Mouse (Mus musculus) embryonic facial prominence, embryonic 15.5 days (tissue): ENCODE measurements around the gene Cpa4. TPM values are rescaled to one million over a fixed set of nuclear protein-coding genes. Genes with fewer than 3 reads are reported as not detected.

Source experiments
- ATAC-seq: fragments of 200-750 bp; cut with Nextera tagmentation; 2 replicates; pipeline ENCODE4 v1.8.0; 2017; ENCODE audit warnings: low read depth, moderate TSS enrichment; ENCODE audit not compliant: insufficient number of reproducible peaks, low FRiP score, low TSS enrichment
- H3K27ac ChIP-seq: fragments of 300-500 bp; sonication (generic); replicated peaks from 2 replicates; pipeline ENCODE4 v1.5.1; 2015; ENCODE audit warnings: mild to moderate bottlenecking, inconsistent platforms
- H3K27me3 ChIP-seq: fragments of 300-500 bp; sonication (generic); 2 replicates; pipeline ENCODE4 v1.6.1; 2015; ENCODE audit warnings: inconsistent platforms
- H3K36me3 ChIP-seq: fragments of 300-500 bp; sonication (generic); 2 replicates; pipeline ENCODE4 v1.6.1; 2015; ENCODE audit warnings: mild to moderate bottlenecking, inconsistent platforms
- H3K4me1 ChIP-seq: fragments of 300-500 bp; sonication (generic); 2 replicates; pipeline ENCODE4 v1.6.1; 2015; ENCODE audit warnings: inconsistent platforms
- H3K4me2 ChIP-seq: fragments of 300-500 bp; sonication (generic); replicated peaks from 2 replicates; pipeline ENCODE4 v1.6.1; 2015; ENCODE audit warnings: mild to moderate bottlenecking, inconsistent platforms
- H3K4me3 ChIP-seq: fragments of 300-500 bp; sonication (generic); replicated peaks from 2 replicates; pipeline ENCODE4 v1.5.1; 2015; ENCODE audit warnings: mild to moderate bottlenecking, inconsistent platforms
- H3K9ac ChIP-seq: fragments of 300-500 bp; sonication (generic); 2 replicates; pipeline ENCODE4 v1.6.1; 2015; ENCODE audit warnings: inconsistent platforms
- H3K9me3 ChIP-seq: fragments of 300-500 bp; sonication (generic); replicated peaks from 2 replicates; pipeline ENCODE4 v1.6.1; 2016; ENCODE audit warnings: inconsistent platforms
- WGBS: fragments of 180-500 bp; shearing (Covaris S2); methylation state at CpG from one replicate; pipeline ENCODE4 v1.1.7; 2015; 5-methylcytosine and 5-hydroxymethylcytosine counted together
- polyA plus RNA-seq: library from polyadenylated mRNA; unstranded; fragments of >200 nt; fragmentation: Nextera tagmentation; extraction: Ambion mirVana; gene quantifications from 2 replicates; pipeline ENCODE4 v1.2.1, GENCODE M21; 2015

The Cpa4 gene
- polyA plus RNA-seq, 1 experiment from 2014 or later = 6.3 TPM

DNA sequence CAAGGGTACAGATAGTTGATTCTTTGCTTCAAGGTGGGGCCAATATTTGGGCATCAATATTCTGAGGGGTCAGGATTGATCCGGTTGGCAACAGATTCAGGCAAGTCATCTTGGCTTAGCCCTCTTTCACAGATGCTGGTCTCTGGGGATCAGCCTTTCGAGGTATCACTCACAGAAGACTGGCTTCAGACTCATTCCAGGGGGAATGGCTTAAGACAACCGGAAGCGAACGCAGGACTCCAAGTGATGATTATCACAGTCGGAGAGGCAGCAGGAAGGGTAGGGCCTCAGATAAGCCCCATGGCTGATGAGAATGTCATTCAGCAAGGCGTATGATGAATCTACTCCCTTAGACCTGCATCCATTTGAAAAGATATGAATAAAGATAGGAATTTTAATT is 26.2 kb downstream of the Cpa4 start:
- Histone ChIP-seq H3K27me3 (no peaks in the 10 kb centered on the region), H3K36me3 (no peaks in the 10 kb centered on the region), H3K4me3 (no peak overlapping the region), H3K4me2 (no peak overlapping the region), H3K9me3 (no peaks in the 10 kb centered on the region), H3K9ac (no peak overlapping the region), H3K4me1 (no peaks in the 10 kb centered on the region), H3K27ac (no peak overlapping the region)
- WGBS = 74% methylated on average over 7 of the region's 7 CpGs
- ATAC-seq = no peak

DNA sequence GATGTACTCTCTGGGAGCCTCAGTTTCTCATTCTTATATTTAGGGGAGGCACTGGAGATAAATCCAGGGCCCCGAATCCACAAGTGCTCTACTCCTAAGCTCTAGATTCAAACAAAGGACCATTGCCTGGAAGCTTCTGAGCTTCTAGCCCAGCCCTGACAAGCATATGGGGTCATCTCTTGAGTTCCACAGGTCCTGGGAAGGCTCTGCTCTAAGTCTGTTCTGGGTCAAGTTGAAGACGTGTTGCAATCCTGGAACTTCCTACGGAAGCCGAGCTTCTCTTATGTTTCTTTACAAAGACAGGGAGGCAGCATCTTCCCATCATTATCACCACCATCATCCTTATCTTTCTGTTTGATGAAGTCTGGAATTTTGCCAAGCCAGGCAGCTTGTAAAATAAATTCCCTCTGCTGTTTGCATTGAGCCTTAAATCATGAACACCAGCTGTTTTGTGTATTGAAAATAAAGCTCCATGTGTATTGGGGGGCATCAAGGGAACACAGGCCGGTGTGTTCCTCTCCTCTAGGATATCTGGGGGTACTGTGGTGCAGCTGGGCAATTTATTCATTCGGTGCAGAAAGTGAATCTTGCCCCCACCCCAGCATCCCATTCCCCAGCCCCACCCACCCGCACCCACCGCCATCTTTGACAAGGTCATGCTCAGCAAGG is 28.2 kb downstream of the Cpa4 start:
- Histone ChIP-seq H3K27me3 (no peaks in the 10 kb centered on the region), H3K4me1 (no peaks in the 10 kb centered on the region), H3K36me3 (no peaks in the 10 kb centered on the region), H3K9me3 (no peaks in the 10 kb centered on the region), H3K27ac (no peak overlapping the region), H3K9ac (no peak overlapping the region), H3K4me2 (no peak overlapping the region), H3K4me3 (no peak overlapping the region)
- ATAC-seq = no peak
- 80% methylated on average over 8 of the region's 8 CpGs for WGBS

DNA sequence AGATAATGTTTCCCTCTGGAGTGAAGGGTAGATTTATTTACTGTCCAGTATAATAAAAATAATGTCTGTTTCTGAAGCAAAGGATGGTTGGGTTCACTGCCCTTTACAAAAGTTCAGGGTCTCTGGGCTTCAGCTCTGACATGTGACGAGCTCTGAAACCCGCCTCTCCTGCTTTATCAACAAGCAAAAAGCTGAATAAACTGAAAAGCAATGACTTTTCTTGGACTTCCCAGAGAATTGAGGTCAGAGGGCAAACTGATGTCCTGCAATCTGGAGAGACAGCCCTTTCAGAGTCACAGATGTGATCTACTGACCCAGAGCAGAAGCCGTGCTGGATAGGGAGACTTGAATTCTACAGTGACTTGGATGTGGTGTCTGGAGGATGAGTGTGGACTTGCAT is 31.9 kb downstream of the Cpa4 start:
- Histone ChIP-seq H3K9ac (no peak overlapping the region), H3K9me3 (no peaks in the 10 kb centered on the region), H3K4me1 (no peaks in the 10 kb centered on the region), H3K4me3 (no peak overlapping the region), H3K4me2 (no peak overlapping the region), H3K36me3 (no peaks in the 10 kb centered on the region), H3K27me3 (no peaks in the 10 kb centered on the region), H3K27ac (no peak overlapping the region)
- no peak for ATAC-seq
- whole genome bisulfite sequencing = 68% methylated on average over 3 of the region's 3 CpGs

DNA sequence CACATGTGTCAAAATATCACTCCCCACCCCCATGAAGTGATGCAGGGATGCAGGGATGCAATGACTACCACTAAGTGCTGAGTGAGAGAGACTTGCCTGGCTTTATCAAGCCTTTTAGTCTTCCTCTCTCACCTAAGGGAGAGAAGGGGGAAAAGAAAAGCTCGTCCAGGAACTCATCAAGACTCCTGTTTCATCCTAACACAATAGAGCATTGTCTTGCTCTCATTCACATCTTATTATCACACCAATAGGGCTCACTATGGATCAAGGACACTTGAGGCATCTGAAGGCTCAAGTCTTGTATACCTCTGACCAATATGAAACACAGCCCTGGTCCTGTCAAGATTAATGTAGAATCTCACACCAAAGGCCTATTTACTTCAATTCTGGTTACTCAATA is 32.8 kb downstream of the Cpa4 start:
- no peak overlapping the region for H3K4me3 ChIP-seq
- 73% methylated on average over 1 of the region's 1 CpGs for WGBS
- no peak overlapping the region for H3K4me2 ChIP-seq
- H3K27ac ChIP-seq = no peak overlapping the region
- H3K36me3 ChIP-seq = no peaks in the 10 kb centered on the region
- no peak overlapping the region for H3K9ac ChIP-seq
- no peaks in the 10 kb centered on the region for H3K27me3 ChIP-seq
- no peak for ATAC-seq
- H3K4me1 ChIP-seq = no peaks in the 10 kb centered on the region
- H3K9me3 ChIP-seq = no peaks in the 10 kb centered on the region

DNA sequence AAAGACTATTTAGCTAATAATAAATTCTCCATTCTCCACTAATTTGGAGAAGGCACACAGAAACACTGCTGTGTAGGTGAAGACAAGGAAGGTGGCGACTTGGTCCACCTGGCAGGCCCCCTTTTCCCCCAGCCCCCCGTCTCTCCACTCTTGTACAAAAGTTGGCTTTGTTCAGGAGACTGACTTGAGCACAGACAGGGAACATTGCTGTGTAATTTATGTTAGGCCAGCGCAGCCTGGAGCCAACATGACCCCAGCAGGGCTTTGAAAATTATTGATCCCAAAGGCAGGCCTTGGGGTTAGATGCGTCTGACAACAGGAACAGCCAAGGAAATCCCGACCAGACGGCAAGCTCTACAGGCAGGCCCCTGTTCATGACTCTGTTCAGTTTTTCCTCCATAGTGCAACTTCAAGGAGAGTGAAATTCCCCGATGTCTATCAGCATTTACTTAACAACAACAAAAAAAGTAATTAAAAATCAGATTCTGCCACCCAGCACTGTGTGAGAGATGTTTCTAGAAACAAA is 36.2 kb downstream of the Cpa4 start:
- Histone ChIP-seq H3K9ac (no peak overlapping the region), H3K4me3 (no peak overlapping the region), H3K27me3 (no peaks in the 10 kb centered on the region), H3K4me1 (no peaks in the 10 kb centered on the region), H3K9me3 (no peaks in the 10 kb centered on the region), H3K4me2 (no peak overlapping the region), H3K27ac (no peak overlapping the region), H3K36me3 (no peaks in the 10 kb centered on the region)
- WGBS = 53% methylated on average over 7 of the region's 7 CpGs
- ATAC-seq = no peak

DNA sequence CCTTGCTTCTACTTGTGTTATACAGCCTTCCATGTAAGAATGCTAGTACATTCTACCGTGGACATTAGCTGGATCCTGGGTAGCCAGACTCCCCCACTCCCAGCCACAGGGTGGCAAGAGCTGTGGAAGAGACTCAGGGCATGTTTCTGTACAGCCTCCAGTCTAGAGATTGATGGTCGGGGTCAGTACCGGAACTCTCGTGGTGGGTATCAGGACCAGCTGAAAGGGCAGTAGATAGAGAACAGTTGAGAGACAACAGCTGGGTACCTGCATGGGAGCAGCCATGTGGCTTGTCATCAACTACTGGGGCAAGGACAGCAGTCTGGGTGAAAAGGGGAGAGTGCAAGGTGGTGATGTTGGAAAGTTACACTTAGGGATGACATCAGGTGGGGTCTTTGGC is 36.9 kb downstream of the Cpa4 start:
- no peak overlapping the region for H3K4me2 ChIP-seq
- no peak overlapping the region for H3K9ac ChIP-seq
- WGBS = 91% methylated on average over 4 of the region's 4 CpGs
- no peak for ATAC-seq
- H3K4me3 ChIP-seq = no peak overlapping the region
- H3K4me1 ChIP-seq = no peaks in the 10 kb centered on the region
- no peaks in the 10 kb centered on the region for H3K9me3 ChIP-seq
- no peaks in the 10 kb centered on the region for H3K27me3 ChIP-seq
- no peak overlapping the region for H3K27ac ChIP-seq
- H3K36me3 ChIP-seq = no peaks in the 10 kb centered on the region

DNA sequence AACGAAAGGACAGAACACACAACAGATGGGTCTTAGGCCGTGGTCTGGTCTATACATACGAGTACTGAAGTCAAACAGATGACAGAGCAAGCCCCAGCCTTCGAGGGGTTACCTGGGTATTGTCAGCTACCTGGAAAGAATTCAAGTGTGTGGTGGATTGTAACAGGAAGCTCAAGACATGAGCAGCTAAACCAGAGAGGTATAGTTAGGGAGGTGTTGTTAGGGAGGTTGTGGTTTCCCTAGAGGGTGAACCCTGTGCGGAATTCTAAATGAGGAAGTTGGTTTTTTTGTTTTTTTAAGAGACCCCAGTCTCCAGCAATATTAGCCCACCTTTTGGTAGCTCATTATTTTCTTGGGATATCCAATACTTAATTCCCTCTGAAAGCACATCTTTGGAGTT is 37.5 kb downstream of the Cpa4 start:
- no peaks in the 10 kb centered on the region for H3K4me1 ChIP-seq
- WGBS = 56% methylated on average over 5 of the region's 5 CpGs
- H3K9ac ChIP-seq = no peak overlapping the region
- H3K4me3 ChIP-seq = no peak overlapping the region
- H3K9me3 ChIP-seq = no peaks in the 10 kb centered on the region
- H3K27me3 ChIP-seq = no peaks in the 10 kb centered on the region
- no peak overlapping the region for H3K27ac ChIP-seq
- no peaks in the 10 kb centered on the region for H3K36me3 ChIP-seq
- ATAC-seq = no peak
- no peak overlapping the region for H3K4me2 ChIP-seq

DNA sequence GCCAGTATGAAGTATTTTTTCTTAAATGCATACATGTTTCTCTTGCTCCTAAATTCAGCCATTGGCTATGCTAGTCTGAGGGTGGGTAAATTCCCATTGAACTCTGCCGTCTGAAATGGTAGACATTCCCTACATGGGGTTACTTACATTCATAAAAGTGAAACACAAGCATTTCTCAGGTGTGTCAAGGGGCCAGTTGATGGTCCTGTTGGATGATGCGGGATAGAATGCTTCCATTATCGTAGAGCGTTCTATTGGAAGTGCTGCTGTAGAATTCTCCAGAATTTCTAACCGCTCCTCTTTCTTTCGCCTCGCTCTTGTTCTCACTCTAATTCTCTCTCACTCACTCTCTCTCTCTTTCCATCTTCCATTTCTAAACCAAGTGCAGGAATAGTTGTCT is 42.5 kb downstream of the Cpa4 start, which contains the start of gene Cpa5:
Gene Cpa5 (plus strand): TSS at position 301 of the 400 bp plus-strand sequence.
- Histone ChIP-seq H3K9ac (no peak within 1 kb of the TSS), H3K27me3 (no peaks in the 10 kb centered on the region), H3K36me3 (no peaks in the 10 kb centered on the region), H3K4me1 (peaks cover 13% of the 10 kb centered on the region), H3K9me3 (no peaks in the 10 kb centered on the region), H3K4me3 (no peak within 1 kb of the TSS), H3K4me2 (no peak within 1 kb of the TSS), H3K27ac (no peak within 1 kb of the TSS)
- 95% methylated on average over 7 of the region's 7 CpGs for WGBS
- ATAC-seq = no peak

DNA sequence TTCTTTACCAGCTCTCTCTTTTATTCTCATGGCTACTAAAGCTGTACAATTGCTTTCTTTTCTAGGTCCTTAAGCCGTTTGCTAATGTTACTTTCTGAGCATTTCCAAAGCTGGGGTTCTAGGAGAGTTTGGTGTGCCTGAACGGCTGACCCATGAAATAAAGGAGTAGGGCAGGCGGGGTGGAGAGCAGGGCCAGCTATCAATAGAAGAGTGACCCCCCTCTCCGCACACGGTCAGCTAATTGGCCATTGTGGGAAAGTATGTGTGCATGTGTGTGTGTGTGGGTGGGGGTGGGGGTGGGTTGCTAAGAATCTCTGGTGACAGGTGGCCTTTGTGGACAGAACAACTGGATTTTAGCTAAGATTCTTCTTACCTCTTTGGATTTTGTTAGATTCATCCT is 43.0 kb downstream of the Cpa4 start:
- H3K36me3 ChIP-seq = no peaks in the 10 kb centered on the region
- ATAC-seq = no peak
- peaks cover 18% of the 10 kb centered on the region for H3K4me1 ChIP-seq
- H3K27ac ChIP-seq = no peak overlapping the region
- no peak overlapping the region for H3K4me2 ChIP-seq
- H3K4me3 ChIP-seq = no peak overlapping the region
- no peak overlapping the region for H3K9ac ChIP-seq
- H3K9me3 ChIP-seq = no peaks in the 10 kb centered on the region
- no peaks in the 10 kb centered on the region for H3K27me3 ChIP-seq
- 74% methylated on average over 5 of the region's 5 CpGs for WGBS

DNA sequence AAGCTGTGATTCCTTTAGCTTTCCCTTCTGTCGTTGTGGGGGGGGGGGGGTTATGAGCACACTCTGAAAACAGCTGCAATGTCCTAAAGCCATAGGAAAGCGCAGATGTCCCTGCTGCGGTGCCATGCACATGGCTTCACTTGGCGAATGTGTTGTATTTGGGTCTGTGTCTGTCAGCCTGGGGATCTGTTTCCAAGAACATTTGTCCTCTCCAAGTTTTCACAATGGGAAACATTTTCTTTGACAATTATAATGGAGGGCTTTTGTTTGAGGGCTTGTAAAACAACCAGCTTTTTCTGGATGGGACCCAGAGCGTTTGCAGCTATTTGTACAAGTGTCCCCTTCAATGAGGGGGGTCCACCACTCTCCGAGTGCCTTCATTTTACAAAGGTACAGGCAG is 46.1 kb downstream of the Cpa4 start:
- Histone ChIP-seq H3K4me2 (no peak overlapping the region), H3K9ac (no peak overlapping the region), H3K4me3 (no peak overlapping the region), H3K36me3 (no peaks in the 10 kb centered on the region), H3K27me3 (no peaks in the 10 kb centered on the region), H3K9me3 (no peaks in the 10 kb centered on the region), H3K27ac (peak overlapping the region; percentile 89), H3K4me1 (peaks cover 48% of the 10 kb centered on the region)
- ATAC-seq = no peak
- WGBS = 53% methylated on average over 6 of the region's 6 CpGs

DNA sequence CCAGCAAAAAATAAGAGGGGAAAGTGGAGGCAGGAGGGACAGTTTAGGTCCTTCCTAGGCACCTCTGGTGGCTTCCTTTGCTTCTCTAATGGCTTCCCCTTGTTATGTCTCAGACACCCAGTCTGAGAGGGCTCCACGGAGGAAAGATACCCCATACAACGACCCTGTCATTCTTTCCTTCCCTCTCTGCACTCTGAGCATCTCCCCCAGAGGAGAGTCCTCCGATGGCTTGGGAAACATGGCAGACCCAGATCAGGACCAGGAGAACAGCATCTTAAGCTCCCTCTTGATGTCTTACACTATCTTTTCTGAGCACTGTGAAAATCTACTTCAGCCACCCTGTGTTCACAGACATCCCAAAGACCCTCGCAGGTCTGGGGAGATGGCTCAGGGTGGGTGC is 47.6 kb downstream of the Cpa4 start:
- 19% methylated on average over 4 of the region's 4 CpGs for WGBS
- no peak overlapping the region for H3K9ac ChIP-seq
- ATAC-seq = no peak
- no peak overlapping the region for H3K4me3 ChIP-seq
- peak overlapping the region; percentile 89 for H3K27ac ChIP-seq
- H3K4me1 ChIP-seq = peaks cover 52% of the 10 kb centered on the region
- H3K27me3 ChIP-seq = no peaks in the 10 kb centered on the region
- H3K4me2 ChIP-seq = no peak overlapping the region; the same call in 1 of the 2 replicates
- H3K9me3 ChIP-seq = no peaks in the 10 kb centered on the region
- no peaks in the 10 kb centered on the region for H3K36me3 ChIP-seq

DNA sequence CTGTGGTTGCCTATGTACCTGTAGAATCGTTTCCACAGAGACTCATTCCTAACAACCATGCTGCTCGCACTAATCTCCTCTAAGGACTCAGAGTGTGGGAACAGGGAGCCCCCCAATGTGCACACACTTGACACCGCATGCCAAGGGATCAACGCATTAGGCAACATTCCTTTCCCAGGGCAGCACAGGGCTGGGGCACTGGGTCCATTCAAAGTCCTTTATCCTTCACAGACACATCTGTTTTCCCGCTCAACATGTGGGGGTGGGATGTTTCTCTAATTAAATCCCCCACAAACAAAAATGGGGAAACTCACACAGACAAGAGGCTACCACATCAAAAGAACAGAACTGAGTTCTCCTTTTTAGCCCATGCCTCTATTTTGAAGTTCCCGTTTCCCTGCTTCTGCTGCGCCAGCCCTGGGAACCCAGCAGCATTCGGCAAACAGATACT is 48.3 kb downstream of the Cpa4 start:
- WGBS = 4% methylated on average over 8 of the region's 8 CpGs
- peak; percentile 30; the same call in 1 of the 2 replicates for ATAC-seq
- Histone ChIP-seq H3K27me3 (no peaks in the 10 kb centered on the region), H3K36me3 (no peaks in the 10 kb centered on the region), H3K27ac (peak overlapping the region; percentile 89), H3K9me3 (no peaks in the 10 kb centered on the region), H3K4me1 (peaks cover 55% of the 10 kb centered on the region), H3K4me2 (peak overlapping the region; percentile 38), H3K9ac (no peak overlapping the region), H3K4me3 (no peak overlapping the region)
